Mouse (Mus musculus) right cerebral cortex, postnatal 10 days (tissue): Measurements from ENCODE around the gene Zfp618.

Source experiments
- DNase-seq, 2 experiments: peaks; one replicate each; pipeline ENCODE4 v3.0.0; 2021; ENCODE audit warnings: low spot score in 2 of 2

Gene Zfp618

GRCm38 (mm10) chr4:62998908-62999307 lies 33.5 kb downstream of the Zfp618 start:
- DNase-seq, result peak; percentile 45 to 50

- DNase-seq, result peak in 1 of 2 experiments; percentile 14
Measured at GRCm38 (mm10) chr4:62999321-62999720, 33.9 kb downstream of the Zfp618 start.

- DNase-seq, result peak in 1 of 2 experiments; percentile 10
Measured at GRCm38 (mm10) chr4:62999916-63000315, 34.5 kb downstream of the Zfp618 start.

GRCm38 (mm10) chr4:63000316-63001055 lies 35.1 kb downstream of the Zfp618 start:
- DNase-seq, result peak in 1 of 2 experiments; percentile 17

- peak in 1 of 2 experiments; percentile 8 for DNase-seq
Measured at GRCm38 (mm10) chr4:63002386-63002785, 37.0 kb downstream of the Zfp618 start.

GRCm38 (mm10) chr4:63004519-63004918 lies 39.1 kb downstream of the Zfp618 start:
- peak in 1 of 2 experiments; percentile 10 for DNase-seq

GRCm38 (mm10) chr4:63005446-63006185 lies 40.2 kb downstream of the Zfp618 start:
- peak; percentile 14 to 16 for DNase-seq

- DNase-seq, result peak; percentile 54 to 66
Measured at GRCm38 (mm10) chr4:63006198-63007155, 41.1 kb downstream of the Zfp618 start.

GRCm38 (mm10) chr4:63008206-63008605 lies 42.8 kb downstream of the Zfp618 start:
- peak in 1 of 2 experiments; percentile 18 for DNase-seq

GRCm38 (mm10) chr4:63008822-63009221 lies 43.4 kb downstream of the Zfp618 start:
- DNase-seq, result no peak

- peak; percentile 54 to 59 for DNase-seq
Measured at GRCm38 (mm10) chr4:63009821-63010220, 44.4 kb downstream of the Zfp618 start.

GRCm38 (mm10) chr4:63010226-63010625 lies 44.9 kb downstream of the Zfp618 start:
- DNase-seq, result peak; percentile 82 to 84

GRCm38 (mm10) chr4:63018616-63019015 lies 53.2 kb downstream of the Zfp618 start:
- DNase-seq, result peak in 1 of 2 experiments; percentile 14

- peak in 1 of 2 experiments; percentile 19 for DNase-seq
Measured at GRCm38 (mm10) chr4:63019428-63019858, 54.1 kb downstream of the Zfp618 start.

- peak in 1 of 2 experiments; percentile 19 for DNase-seq
Measured at GRCm38 (mm10) chr4:63021034-63021700, 55.8 kb downstream of the Zfp618 start.

- DNase-seq, result peak in 1 of 2 experiments; percentile 7
Measured at GRCm38 (mm10) chr4:63023465-63023864, 58.1 kb downstream of the Zfp618 start.

GRCm38 (mm10) chr4:63024098-63024497 lies 58.7 kb downstream of the Zfp618 start:
- peak in 1 of 2 experiments; percentile 15 for DNase-seq

GRCm38 (mm10) chr4:63024734-63025256 lies 59.4 kb downstream of the Zfp618 start:
- peak in 1 of 2 experiments; percentile 6 for DNase-seq

GRCm38 (mm10) chr4:63025306-63025705 lies 59.9 kb downstream of the Zfp618 start:
- peak in 1 of 2 experiments; percentile 9 for DNase-seq

- no peak for DNase-seq
Measured at GRCm38 (mm10) chr4:63026286-63026685, 60.9 kb downstream of the Zfp618 start.

GRCm38 (mm10) chr4:63027451-63027850 lies 62.1 kb downstream of the Zfp618 start:
- peak in 1 of 2 experiments; percentile 9 for DNase-seq
